Comparison of ENCODE assay signal across 13 mouse cellular contexts in genomic region chr8:93845186-93845585, GRCm38 (mm10). TPM values are rescaled to one million over a fixed set of nuclear protein-coding genes. Genes with fewer than 3 reads are reported as not detected.
"Had no signal": no experiment of that assay in that cellular context is flagged by ENCODE, and none has a peak within 500 bp of the region (broad histone marks: within the 10 kb centered on the region; RNA-seq: fewer than 3 reads in every experiment).

No protein-coding gene starts in this region.

- H3K4me3 ChIP-seq: limb, embryonic 13.5 days; midbrain, embryonic 10.5 days; neural tube, embryonic 13.5 days had no signal

- ATAC-seq: lung, postnatal 0 days; midbrain, embryonic 16.5 days had no signal

- DNase-seq: kidney, postnatal 10 days; kidney, postnatal 4 days; lung, adult 2 months; lung, postnatal 4 days; retina, postnatal 1 day; thymus, postnatal 36 days had no signal

- H3K36me3 ChIP-seq: limb, embryonic 13.5 days; midbrain, embryonic 10.5 days; neural tube, embryonic 13.5 days had no signal

- H3K4me2 ChIP-seq: limb, embryonic 13.5 days; neural tube, embryonic 13.5 days had no signal

- H3K9ac ChIP-seq: limb, embryonic 13.5 days; liver, embryonic 14.5 days; neural tube, embryonic 13.5 days had no signal

- H3K27ac ChIP-seq: limb, embryonic 13.5 days; liver, embryonic 14.5 days; midbrain, embryonic 10.5 days; neural tube, embryonic 13.5 days had no signal

- H3K27me3 ChIP-seq: limb, embryonic 13.5 days; neural tube, embryonic 13.5 days had no signal

- H3K9me3 ChIP-seq: limb, embryonic 13.5 days; midbrain, embryonic 10.5 days; neural tube, embryonic 13.5 days had no signal

RNA-seq across cellular contexts. Expression of gene Gnao1, which starts 35.4 kb away (rescaled TPM):
- total RNA-seq: megakaryocyte, adult 5-6 weeks had no signal
